Mouse (Mus musculus) embryonic fibroblast, embryonic 13.5 days (primary cell): ENCODE measurements at regions not wholly inside any gene's neighbourhood (a gene's known extent, or its start where the extent isn't known, plus 50 kb on each side); places are given as distances from the start of the nearest gene placed in this dataset.

Source experiments
- CTCF ChIP-seq: IDR thresholded peaks from 2 replicates; pipeline ENCODE4 v1.5.1; 2011; ENCODE audit warnings: mild to moderate bottlenecking, control low read depth, low read length, moderate library complexity, borderline replicate concordance; ENCODE audit not compliant: insufficient read depth
- POLR2A ChIP-seq: IDR thresholded peaks from 2 replicates; pipeline ENCODE4 v1.6.1; 2011; ENCODE audit warnings: low read depth, mild to moderate bottlenecking, control low read depth, low read length, moderate library complexity

DNA sequence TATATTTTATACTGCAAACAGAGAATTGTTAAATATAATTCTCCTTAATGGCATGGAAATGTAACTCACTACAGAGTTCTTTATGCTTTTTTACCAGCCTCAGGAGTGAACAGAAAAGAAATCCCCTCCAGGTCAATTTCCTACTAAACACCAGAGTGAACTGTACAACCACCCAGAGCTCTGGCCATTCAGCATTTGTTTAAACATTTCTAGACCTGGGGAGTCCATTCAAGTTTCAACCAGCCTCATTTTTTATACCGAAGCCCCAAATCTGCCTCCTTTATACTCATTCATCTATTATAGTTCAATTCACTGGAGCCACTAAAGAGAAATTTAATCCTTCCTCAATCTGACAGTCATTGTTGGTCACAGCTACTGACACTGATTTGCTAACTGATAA is 314.8 kb downstream of the Pcdh19 start:
- TF ChIP-seq CTCF: no peak
- no peak for TF ChIP-seq POLR2A
